Mouse (Mus musculus): ENCODE measurements around the gene Arglu1. TPM values are rescaled to one million over a fixed set of nuclear protein-coding genes. Genes with fewer than 3 reads are reported as not detected.

Arglu1 gene
- polyA plus RNA-seq (2012; rRNA removed) = 246 and 262 TPM in 2 replicates

GRCm38 (mm10) chr8:8690146-8691092 is at the start of gene Arglu1:
Gene Arglu1 (minus strand): TSS chr8:8690521.

GRCm38 (mm10) chr8:8661103-8661758 is 29.1 kb downstream of the Arglu1 start, which contains the start of gene Efnb2:
Gene Efnb2 (minus strand): TSS chr8:8661242.

Other genes starting within 250 kb of the Arglu1 start
- gene Efnb2, start 29.3 kb downstream of the Arglu1 start, polyA plus RNA-seq (2012; rRNA removed) = 60.9 and 79.7 TPM in 2 replicates

Data from central nervous system, embryonic 14 days (tissue).